In genomic region chr19:3374028-3374427, GRCm38 (mm10) we compare ENCODE assay signal across 16 mouse cellular contexts. TPM values are rescaled to one million over a fixed set of nuclear protein-coding genes. Genes with fewer than 3 reads are reported as not detected.
DNase-seq lines count a peak whose midpoint lies in the region; ATAC-seq and TF ChIP-seq lines count a peak whose summit lies in the region.
"Had no signal": no experiment of that assay in that cellular context is flagged by ENCODE, and none has a peak within 500 bp of the region (broad histone marks: within the 10 kb centered on the region; RNA-seq: fewer than 3 reads in every experiment).

No protein-coding gene starts in this region.

- no peaks in the 10 kb centered on the region for H3K27me3 ChIP-seq in forebrain, postnatal 0 days (ENCODE audit: insufficient read depth, low read length)
- H3K27me3 ChIP-seq in forebrain, embryonic 14.5 days (replicated peaks; ENCODE audit: control insufficient read depth, insufficient read depth, low read length) = no peaks in the 10 kb centered on the region
- H3K27me3 ChIP-seq in lung, embryonic 14.5 days (ENCODE audit: insufficient read depth, low read length) = no peaks in the 10 kb centered on the region
- H3K27me3 ChIP-seq: forebrain, embryonic 15.5 days; liver, embryonic 15.5 days; neural tube, embryonic 13.5 days had no signal

- DNase-seq in forebrain, postnatal 0 days = no peak
- DNase-seq in forebrain, embryonic 14.5 days (ENCODE audit: low spot score) = no peak
- no peak for DNase-seq in lung, embryonic 14.5 days
- no peak for DNase-seq in lung, postnatal 4 days
- DNase-seq in B cell, adult 2 months = peak; percentile 47 to 48
- no peak for DNase-seq in right cerebral cortex, postnatal 10 days (ENCODE audit: low spot score in 2 of 2)
- no peak for DNase-seq in left cerebral cortex, adult 8-10 months (ENCODE audit: low spot score in 2 of 2)
- DNase-seq: cerebellum, adult 11 months had no signal

- no peaks in the 10 kb centered on the region for H3K36me3 ChIP-seq in forebrain, postnatal 0 days (ENCODE audit: insufficient read depth)
- H3K36me3 ChIP-seq in forebrain, embryonic 14.5 days (ENCODE audit: control insufficient read depth, insufficient read depth, low read length) = no peaks in the 10 kb centered on the region
- peaks cover 29% of the 10 kb centered on the region; the same call in 1 of the 2 replicates for H3K36me3 ChIP-seq in lung, embryonic 14.5 days (ENCODE audit: insufficient read depth)
- H3K36me3 ChIP-seq: forebrain, embryonic 15.5 days; midbrain, embryonic 10.5 days; neural tube, embryonic 13.5 days had no signal

- H3K4me2 ChIP-seq in forebrain, postnatal 0 days (ENCODE audit: low read depth) = no peak overlapping the region
- H3K4me2 ChIP-seq in forebrain, embryonic 14.5 days (ENCODE audit: low read length) = no peak overlapping the region
- H3K4me2 ChIP-seq in lung, embryonic 14.5 days = no peak overlapping the region
- H3K4me2 ChIP-seq: forebrain, embryonic 15.5 days; liver, embryonic 15.5 days; neural tube, embryonic 13.5 days had no signal

- TF ChIP-seq POLR2A in bone marrow macrophage, adult 2 months (IDR thresholded peaks at IDR 0.05; ENCODE audit: borderline replicate concordance, low read depth, low read length) = no peak

- no peaks in the 10 kb centered on the region for H3K9me3 ChIP-seq in forebrain, postnatal 0 days (ENCODE audit: low read length)
- H3K9me3 ChIP-seq in forebrain, embryonic 14.5 days (replicated peaks; ENCODE audit: control insufficient read depth, low read length) = no peaks in the 10 kb centered on the region
- H3K9me3 ChIP-seq in lung, embryonic 14.5 days (ENCODE audit: low read depth, low read length) = no peaks in the 10 kb centered on the region
- H3K9me3 ChIP-seq: forebrain, embryonic 15.5 days; G1E; liver, embryonic 15.5 days; midbrain, embryonic 10.5 days; neural tube, embryonic 13.5 days had no signal

- H3K9ac ChIP-seq in forebrain, postnatal 0 days = no peak overlapping the region
- no peak overlapping the region for H3K9ac ChIP-seq in forebrain, embryonic 14.5 days (ENCODE audit: low read length)
- H3K9ac ChIP-seq in lung, embryonic 14.5 days = no peak overlapping the region
- H3K9ac ChIP-seq: forebrain, embryonic 15.5 days; liver, embryonic 15.5 days; neural tube, embryonic 13.5 days had no signal

- H3K4me1 ChIP-seq in forebrain, postnatal 0 days (ENCODE audit: insufficient read depth) = no peaks in the 10 kb centered on the region
- no peaks in the 10 kb centered on the region for H3K4me1 ChIP-seq in forebrain, embryonic 14.5 days (ENCODE audit: control insufficient read depth, insufficient read depth, low read length)
- no peaks in the 10 kb centered on the region for H3K4me1 ChIP-seq in lung, embryonic 14.5 days (ENCODE audit: insufficient read depth)
- peaks cover 36% of the 10 kb centered on the region for H3K4me1 ChIP-seq in bone marrow macrophage, adult 2 months (ENCODE audit: control insufficient read depth, insufficient read depth, low read length)
- H3K4me1 ChIP-seq: forebrain, embryonic 15.5 days; midbrain, embryonic 10.5 days; neural tube, embryonic 13.5 days had no signal

- 57% methylated on average over 2 of the region's 2 CpGs for WGBS in forebrain, postnatal 0 days
- 62% methylated on average over 2 of the region's 2 CpGs for WGBS in forebrain, embryonic 14.5 days
- WGBS in lung, embryonic 14.5 days = 33% methylated on average over 2 of the region's 2 CpGs

- no peak for ATAC-seq in forebrain, postnatal 0 days
- no peak for ATAC-seq in forebrain, embryonic 14.5 days
- ATAC-seq in lung, embryonic 14.5 days (ENCODE audit: insufficient read depth) = no peak
- ATAC-seq: forebrain, embryonic 15.5 days had no signal

- TF ChIP-seq CTCF in forebrain, postnatal 0 days (IDR thresholded peaks at IDR 0.05; ENCODE audit: low read depth) = peak; percentile 23; the same call in 1 of the 2 replicates
- peak; percentile 49 for TF ChIP-seq CTCF in lung, embryonic 14.5 days (IDR thresholded peaks at IDR 0.05; ENCODE audit: low read depth)
- TF ChIP-seq CTCF in bone marrow macrophage, adult 2 months (IDR thresholded peaks at IDR 0.05; ENCODE audit: low read depth, low read length) = peak; percentile 18; the same call in 1 of the 2 replicates

- no peak overlapping the region for H3K27ac ChIP-seq in forebrain, postnatal 0 days (ENCODE audit: low read depth, low read length)
- no peak overlapping the region for H3K27ac ChIP-seq in forebrain, embryonic 14.5 days (ENCODE audit: low read depth, low read length)
- H3K27ac ChIP-seq in lung, embryonic 14.5 days (ENCODE audit: low read depth) = no peak overlapping the region
- H3K27ac ChIP-seq in bone marrow macrophage, adult 2 months (ENCODE audit: insufficient read depth, low read depth, low read length) = no peak overlapping the region
- H3K27ac ChIP-seq: forebrain, embryonic 15.5 days; liver, embryonic 15.5 days; midbrain, embryonic 10.5 days; neural tube, embryonic 13.5 days had no signal

- H3K4me3 ChIP-seq in forebrain, postnatal 0 days (ENCODE audit: low read depth, low read length) = no peak overlapping the region
- no peak overlapping the region for H3K4me3 ChIP-seq in forebrain, embryonic 14.5 days (ENCODE audit: low read depth, low read length)
- no peak overlapping the region for H3K4me3 ChIP-seq in lung, embryonic 14.5 days (ENCODE audit: low read depth, low read length)
- H3K4me3 ChIP-seq in bone marrow macrophage, adult 2 months (ENCODE audit: insufficient read depth, low read length) = no peak overlapping the region
- H3K4me3 ChIP-seq: forebrain, embryonic 15.5 days; liver, embryonic 15.5 days; midbrain, embryonic 10.5 days; neural tube, embryonic 13.5 days had no signal

RNA-seq across cellular contexts. Expression of gene Tesmin, which starts 14.6 kb away (rescaled TPM):
- total RNA-seq in forebrain, postnatal 0 days (2014; rRNA removed) = 0.71 and 1.0 TPM in 2 replicates
- 0.82 and 1.5 TPM in 2 replicates for polyA plus RNA-seq in forebrain, postnatal 0 days (2015; fragmentation: Nextera tagmentation; extraction: Ambion mirVana)
- polyA plus RNA-seq in forebrain, embryonic 14.5 days (2014; fragmentation: Nextera tagmentation; extraction: Ambion mirVana) = 0.16 and 0.42 TPM in 2 replicates
- polyA plus RNA-seq in lung, embryonic 14.5 days (2014; fragmentation: Nextera tagmentation; extraction: Ambion mirVana) = 0.22 and 0.39 TPM in 2 replicates
- polyA plus RNA-seq in bone marrow macrophage, adult 2 months (2012; ENCODE audit: insufficient read depth, insufficient read length, missing spikeins) = 0.97 and 1.1 TPM in 2 replicates
- total RNA-seq in left cerebral cortex, adult 8-10 months (2022) = under 1 TPM in 2 of 4 experiments, not detected in 2; 0.33 to 0.34 TPM
- polyA plus RNA-seq: neural tube, embryonic 13.5 days had no signal

RNA-seq across cellular contexts. Expression of gene Gal, which starts 40.3 kb away (rescaled TPM):
- total RNA-seq in forebrain, postnatal 0 days (2014; rRNA removed) = 2.0 and 2.1 TPM in 2 replicates
- 14.1 and 21.9 TPM in 2 replicates for polyA plus RNA-seq in forebrain, postnatal 0 days (2015; fragmentation: Nextera tagmentation; extraction: Ambion mirVana)
- polyA plus RNA-seq in forebrain, embryonic 14.5 days (2014; fragmentation: Nextera tagmentation; extraction: Ambion mirVana) = 5.6 and 6.6 TPM in 2 replicates
- 1.7 and 2.3 TPM in 2 replicates for polyA plus RNA-seq in lung, embryonic 14.5 days (2014; fragmentation: Nextera tagmentation; extraction: Ambion mirVana)
- polyA plus RNA-seq in bone marrow macrophage, adult 2 months (2012; ENCODE audit: insufficient read depth, insufficient read length, missing spikeins) = not detected in 2 replicates
- total RNA-seq in left cerebral cortex, adult 8-10 months (2022) = 1 to 10 TPM in 3 of 4 experiments, under 1 TPM in 1; 0.82 to 3.3 (median 1.6) TPM
- total RNA-seq: G1E; heart, postnatal 36 days; left cerebral cortex, adult 18-20 months had no signal
- polyA plus RNA-seq: G1E had no signal

RNA-seq across cellular contexts. Expression of gene Cpt1a, which starts 51.9 kb away (rescaled TPM):
- 13.7 and 17.2 TPM in 2 replicates for total RNA-seq in forebrain, postnatal 0 days (2014; rRNA removed)
- polyA plus RNA-seq in forebrain, postnatal 0 days (2015; fragmentation: Nextera tagmentation; extraction: Ambion mirVana) = 13.1 and 17.0 TPM in 2 replicates
- polyA plus RNA-seq in forebrain, embryonic 14.5 days (2014; fragmentation: Nextera tagmentation; extraction: Ambion mirVana) = 14.5 and 15.1 TPM in 2 replicates
- 18.9 and 19.7 TPM in 2 replicates for polyA plus RNA-seq in lung, embryonic 14.5 days (2014; fragmentation: Nextera tagmentation; extraction: Ambion mirVana)
- 59.1 and 65.3 TPM in 2 replicates for polyA plus RNA-seq in bone marrow macrophage, adult 2 months (2012; ENCODE audit: insufficient read depth, insufficient read length, missing spikeins)
- total RNA-seq in left cerebral cortex, adult 8-10 months (2022) = 10 to 100 TPM; 22.4 to 29.3 (median 26.1) TPM

Comparison
In these comparisons a context has a peak if more than half of its experiments do, and no peak if none do; other contexts are left out.
1. DNase-seq: peak in B cell, adult 2 months (2 of 2); none in forebrain, postnatal 0 days (single experiment), forebrain, embryonic 14.5 days (single experiment), lung, embryonic 14.5 days (single experiment), lung, postnatal 4 days (0 of 2), right cerebral cortex, postnatal 10 days (0 of 2) and left cerebral cortex, adult 8-10 months (0 of 2).
2. Peak in every context shown above with its lines, with median percentiles within 50 percentile points of each other: CTCF ChIP-seq.